Mouse (Mus musculus): Measurements from ENCODE around the gene Oas1c.
A peak's percentile ranks its signal among the peaks of the same experiment; 100 is the strongest.
"Not testable (repeated sequence)": the region's sequence is repeated elsewhere in the genome, so short reads cannot be mapped to it uniquely, and the experiment has no call there.

Oas1c gene

DNA sequence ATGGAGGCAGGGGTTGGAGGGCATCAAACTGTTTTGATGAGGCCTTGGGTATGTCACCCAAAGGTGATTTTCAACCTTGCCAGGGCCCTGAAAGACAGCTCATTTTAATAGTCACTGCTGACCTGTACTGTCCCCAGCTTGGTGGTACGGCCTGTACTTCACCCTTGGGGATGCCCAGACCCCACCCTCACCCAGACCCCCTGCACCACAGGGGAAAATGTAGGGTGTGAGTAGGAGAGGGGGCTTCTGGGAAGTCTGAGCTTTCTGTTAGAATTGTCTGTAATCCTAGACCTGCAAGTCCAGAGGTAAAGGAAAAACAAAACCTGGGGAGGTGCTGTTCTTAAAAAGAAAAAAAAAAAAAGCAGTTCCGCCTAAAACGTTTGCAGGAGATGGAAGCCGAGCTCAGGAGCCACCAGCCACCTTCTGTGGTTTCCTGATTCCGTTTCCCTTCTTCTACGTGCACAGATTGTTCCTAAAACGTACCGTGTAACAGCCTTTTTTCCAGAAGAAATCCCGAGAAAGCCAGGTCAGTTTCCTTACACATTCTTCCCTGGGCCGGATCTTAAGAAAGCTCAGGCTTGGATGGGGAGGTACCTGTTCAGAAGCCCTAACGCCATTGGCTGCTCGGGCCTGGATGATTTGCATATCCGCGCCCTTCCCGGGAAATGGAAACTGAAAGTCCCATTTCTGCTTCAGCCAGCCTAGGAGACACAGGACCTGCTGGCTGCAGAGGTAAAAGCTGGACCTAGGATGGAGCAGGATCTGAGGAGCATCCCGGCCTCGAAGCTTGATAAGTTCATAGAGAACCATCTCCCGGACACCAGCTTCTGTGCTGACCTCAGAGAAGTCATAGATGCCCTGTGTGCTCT, at the start of gene Oas1c:
Gene Oas1c (minus strand): TSS at position 564 of the 869 bp plus-strand sequence.
- peak; percentile 86 for DNase-seq (ENCODE audit: low read depth, low spot score)

DNA sequence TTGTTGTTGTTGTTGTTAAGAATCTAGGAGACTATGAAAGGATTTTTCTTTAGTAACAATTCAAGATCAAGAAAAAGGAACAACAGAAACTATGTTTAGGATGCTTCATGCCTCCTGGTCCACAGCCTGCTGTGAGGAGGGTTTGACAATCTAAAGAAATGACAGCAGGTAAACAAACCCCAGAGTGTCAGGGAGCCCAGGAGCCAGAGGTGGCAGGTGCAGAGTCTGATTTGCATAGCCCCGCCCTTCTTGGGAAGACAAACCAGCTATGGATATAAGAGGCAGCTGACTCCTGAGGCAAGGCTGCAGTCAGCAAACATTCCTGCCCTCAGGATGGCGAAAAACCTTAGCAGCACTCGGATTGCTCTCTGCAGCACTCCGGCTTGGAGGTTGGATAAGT, 48.8 kb upstream of the Oas1c start, which contains the start of gene Oas1h:
Gene Oas1h (plus strand): TSS at position 301 of the 400 bp plus-strand sequence.
- no peak for DNase-seq (ENCODE audit: low read depth, low spot score)

DNA sequence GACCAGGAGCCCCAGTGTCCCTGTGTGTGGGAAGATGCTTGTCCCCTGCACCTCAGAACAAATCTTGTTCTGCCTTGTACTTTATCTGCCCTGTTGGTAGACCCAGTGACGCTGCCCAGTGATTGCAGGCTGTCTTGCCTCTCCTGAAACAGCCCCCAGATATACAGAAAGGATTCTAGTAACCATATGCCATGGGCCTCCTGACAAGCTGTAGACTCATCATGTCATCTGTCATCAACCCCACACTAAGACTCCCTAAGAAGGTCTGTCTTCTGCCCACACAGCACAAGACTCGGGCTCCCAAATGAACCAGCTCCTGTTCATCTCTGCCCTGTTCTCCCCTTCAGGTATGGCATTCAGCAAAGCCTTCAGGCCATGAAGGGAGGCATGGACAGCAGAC, 46.9 kb upstream of the Oas1c start:
- DNase-seq (ENCODE audit: low read depth, low spot score) = no peak

DNA sequence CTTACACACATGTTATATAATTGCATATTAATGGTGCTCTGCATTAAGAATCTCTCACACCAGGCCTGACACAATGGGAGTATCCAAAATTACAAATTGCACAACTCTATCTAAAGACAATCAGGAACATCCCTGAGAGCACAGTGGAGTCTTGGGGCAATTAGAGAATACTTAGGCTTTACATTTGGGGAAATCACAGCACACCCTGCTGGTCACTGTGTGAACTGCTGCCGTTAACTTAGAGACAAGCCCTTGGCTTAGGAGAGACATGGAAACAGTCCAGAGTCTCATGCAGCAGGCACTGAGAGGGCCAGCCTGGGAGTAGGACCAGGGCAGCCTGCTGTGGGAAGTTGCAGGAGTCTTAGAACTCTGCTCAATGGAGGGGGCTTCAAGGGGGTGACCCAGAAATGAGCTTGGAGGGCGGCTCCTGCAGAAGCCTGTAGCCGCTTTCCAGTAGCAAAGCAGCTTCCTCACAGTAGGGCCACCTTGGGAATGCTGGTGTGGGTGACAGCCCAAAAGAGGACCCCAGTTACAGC, 37.4 kb upstream of the Oas1c start:
- peak; percentile 20 for DNase-seq (ENCODE audit: low read depth, low spot score)

DNA sequence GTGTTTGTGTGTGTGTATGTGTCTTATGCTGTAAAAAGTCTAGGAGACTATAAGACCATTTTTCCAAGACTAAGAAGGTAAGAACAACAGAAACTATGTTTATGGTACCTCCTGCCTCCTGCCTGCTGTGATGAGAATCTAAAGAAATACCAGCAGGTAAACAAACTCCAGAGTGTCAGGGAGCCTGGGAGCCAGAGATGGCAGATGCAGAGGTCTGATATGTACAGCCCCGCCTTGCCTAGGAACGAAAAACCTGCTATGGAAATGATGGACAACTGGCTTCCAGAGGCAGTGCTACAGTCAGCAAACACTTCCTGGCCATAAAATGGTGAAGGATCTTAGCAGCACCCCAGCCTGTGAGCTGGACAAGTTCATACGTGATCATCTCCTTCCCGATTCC, 34.8 kb upstream of the Oas1c start, which contains the start of gene Oas1f:
Gene Oas1f (plus strand): TSS at position 301 of the 400 bp plus-strand sequence.
- DNase-seq (ENCODE audit: low read depth, low spot score) = no peak

DNA sequence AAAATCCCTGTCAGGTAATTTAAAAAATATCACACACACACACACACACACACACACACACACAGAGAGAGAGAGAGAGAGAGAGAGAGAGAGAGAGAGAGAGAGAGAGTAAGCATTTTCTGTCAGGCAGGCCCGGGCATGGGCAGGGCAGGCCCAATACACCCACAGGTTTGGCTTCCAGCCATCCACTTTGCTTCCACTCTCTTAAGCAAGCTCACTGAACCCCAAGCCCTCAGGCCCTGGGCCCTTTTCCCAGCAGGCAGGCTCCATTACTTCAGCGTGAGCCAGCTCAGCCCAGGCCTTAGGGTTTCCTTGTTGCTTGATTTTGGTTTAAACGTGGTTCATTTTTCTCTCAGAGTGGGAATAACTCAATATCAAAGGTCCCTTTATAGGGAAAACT, 32.4 kb upstream of the Oas1c start:
- no peak for DNase-seq (ENCODE audit: low read depth, low spot score)

DNA sequence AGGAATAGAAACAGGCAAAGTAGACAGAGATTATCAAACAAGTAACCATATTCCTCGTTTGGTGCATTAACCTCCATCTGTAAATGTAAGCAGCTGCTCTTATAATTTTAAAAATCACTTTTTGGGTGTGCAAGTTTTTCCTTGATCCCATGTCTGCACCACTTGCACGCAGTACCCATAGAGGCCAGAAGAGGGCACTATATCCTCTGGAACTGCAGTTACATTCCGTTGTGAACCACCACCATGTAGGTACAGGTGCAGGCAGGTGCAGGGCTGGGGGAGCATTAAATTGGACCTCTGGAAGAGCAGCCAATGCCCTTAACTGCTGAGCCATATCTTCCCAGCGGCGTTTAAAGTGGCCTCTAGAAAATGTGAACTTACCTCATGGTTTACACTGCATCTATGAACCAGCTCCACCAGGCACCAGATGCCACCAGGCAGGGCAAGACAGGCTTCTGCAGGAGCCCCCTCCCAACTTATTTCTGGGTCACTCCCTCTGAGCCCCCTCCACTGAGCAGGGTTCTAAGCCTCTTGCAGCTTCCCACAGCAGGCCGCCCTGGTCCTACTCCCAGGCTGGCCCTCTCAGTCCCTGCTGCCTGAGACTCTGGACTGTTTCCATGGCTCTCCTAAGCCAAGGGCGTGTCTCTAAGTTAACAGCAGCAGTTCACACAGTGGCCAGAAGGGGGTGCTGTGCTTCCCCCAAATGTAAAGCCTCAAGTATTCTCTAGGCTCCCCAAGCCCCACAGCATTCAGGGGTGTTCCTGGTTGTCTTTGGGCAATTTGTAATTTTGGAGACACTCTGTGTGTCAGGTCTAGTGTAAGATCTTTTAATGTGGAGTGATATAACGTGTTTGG, 24.6 kb upstream of the Oas1c start:
- peak; percentile 48 for DNase-seq (ENCODE audit: low read depth, low spot score)

DNA sequence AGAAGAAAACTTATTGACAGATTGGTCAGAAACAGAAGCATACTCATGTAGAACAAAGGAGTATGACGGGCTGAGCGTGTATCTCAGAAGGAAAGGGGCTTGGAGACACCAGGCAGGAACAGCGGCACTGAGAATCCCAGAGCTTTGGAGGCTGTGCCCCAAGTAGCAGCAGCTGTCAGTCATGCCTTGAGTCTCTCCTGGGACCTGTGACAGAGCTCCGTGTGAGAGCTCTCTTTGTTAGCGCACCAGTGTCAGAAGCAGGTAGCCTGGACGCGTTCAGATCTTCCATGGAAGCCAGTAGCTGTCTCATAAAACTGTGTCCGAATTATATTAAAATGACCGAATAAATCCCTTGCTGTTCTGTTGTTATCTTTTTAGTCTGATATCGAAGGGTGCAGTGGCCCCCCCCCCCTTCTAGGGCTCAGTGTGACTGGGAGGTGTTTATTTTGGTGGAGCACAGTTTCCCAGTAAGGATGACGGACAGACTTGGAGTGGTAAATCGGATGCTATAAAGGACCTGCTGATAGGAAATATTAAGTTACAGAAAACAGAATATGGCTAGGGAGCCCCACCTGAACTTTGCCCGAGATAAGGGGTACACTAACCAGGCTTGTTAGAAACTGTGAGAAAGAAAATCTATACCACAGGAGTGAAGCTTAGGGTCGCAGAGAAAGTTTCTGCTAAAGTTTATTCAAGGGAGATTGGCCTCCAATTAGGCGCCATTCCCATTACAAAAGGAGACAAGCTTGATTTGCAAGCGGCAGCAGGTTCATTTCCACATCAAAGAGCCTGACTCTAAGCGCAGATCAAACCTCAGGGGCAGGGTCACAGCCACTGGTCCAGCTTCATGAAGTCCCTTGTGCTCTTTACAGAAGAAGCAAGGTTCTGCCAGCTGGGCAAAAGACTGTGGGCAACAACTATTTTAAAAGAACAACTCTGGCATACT, 21.3 kb upstream of the Oas1c start:
- no peak for DNase-seq (ENCODE audit: low read depth, low spot score)

DNA sequence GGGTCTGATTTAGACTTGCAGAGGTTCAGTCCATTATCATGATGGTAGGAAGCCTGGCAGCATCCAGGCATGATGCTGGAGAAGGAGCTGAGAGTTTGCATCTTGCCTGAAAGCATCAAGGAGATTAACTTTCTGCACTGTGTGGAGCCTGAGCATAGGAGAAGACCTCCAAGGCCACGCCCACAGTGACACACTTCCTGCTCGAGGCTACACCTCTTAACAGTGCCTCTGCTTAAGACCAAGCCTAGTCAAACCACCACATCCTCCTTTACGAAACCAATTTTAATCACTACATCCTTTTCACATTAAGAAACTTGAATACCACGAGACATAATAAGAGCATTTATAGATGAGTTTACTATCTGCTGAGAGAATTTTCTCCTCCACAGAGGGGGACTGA, 18.7 kb upstream of the Oas1c start:
- DNase-seq (ENCODE audit: low read depth, low spot score) = no peak

DNA sequence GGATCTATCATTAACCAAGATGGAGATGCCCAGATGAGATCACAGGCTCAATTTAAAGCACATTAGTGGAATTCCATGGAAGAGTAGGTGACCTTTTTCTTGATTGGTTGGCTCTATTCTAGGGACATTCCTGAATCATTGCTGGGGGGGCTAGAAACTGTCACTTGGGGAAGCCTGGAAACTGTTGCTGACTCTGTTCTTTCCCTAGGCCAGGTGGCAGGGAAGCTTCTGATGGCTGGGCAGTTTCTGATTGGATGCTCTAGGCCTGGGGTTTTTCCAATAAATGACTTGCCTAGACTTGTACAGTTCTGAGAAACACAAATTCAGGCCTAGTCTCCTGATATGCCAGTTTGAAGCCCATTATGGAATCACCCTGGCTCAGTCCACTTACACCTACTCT, 6.7 kb upstream of the Oas1c start:
- DNase-seq (ENCODE audit: low read depth, low spot score) = no peak

DNA sequence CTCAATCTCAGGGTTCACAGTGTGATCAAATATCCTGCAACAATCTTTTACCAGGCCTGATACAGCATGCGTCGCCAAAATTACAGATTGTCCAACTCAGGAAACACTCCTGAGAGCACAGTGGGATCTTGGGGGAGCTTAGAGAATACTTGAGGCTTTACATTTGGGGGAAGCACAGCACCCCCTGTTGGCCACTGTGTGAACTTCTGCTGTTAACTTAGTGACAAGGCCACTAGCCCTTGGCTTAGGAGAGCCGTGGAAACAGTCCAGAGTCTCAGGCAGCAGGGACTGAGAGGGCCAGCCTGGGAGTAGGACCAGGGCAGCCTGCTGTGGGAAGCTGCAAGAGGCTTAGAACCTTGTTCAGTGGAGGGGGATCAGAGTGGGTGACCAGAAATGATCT, 3.6 kb upstream of the Oas1c start:
- peak; percentile 14 for DNase-seq (ENCODE audit: low read depth, low spot score)

DNA sequence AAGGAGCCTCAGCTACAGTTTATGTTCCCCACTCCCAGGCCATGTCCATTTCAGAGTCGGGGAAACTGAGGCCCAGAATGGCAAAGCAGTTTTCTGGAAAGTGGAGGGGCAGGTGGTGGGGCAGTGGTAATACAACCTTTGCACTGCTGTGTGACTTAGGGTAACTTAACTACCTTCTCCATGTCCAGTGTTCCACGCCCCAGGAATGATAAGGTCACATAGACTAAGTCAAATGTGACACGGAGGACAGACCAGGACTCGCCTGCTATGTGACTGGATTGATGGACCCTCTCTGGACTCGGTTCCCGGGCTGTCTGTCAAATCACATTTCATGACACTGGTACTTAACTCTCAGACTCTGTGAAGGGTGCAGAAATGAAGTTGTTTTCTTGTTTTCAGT, 709 bp upstream of the Oas1c start:
- DNase-seq (ENCODE audit: low read depth, low spot score) = no peak

DNA sequence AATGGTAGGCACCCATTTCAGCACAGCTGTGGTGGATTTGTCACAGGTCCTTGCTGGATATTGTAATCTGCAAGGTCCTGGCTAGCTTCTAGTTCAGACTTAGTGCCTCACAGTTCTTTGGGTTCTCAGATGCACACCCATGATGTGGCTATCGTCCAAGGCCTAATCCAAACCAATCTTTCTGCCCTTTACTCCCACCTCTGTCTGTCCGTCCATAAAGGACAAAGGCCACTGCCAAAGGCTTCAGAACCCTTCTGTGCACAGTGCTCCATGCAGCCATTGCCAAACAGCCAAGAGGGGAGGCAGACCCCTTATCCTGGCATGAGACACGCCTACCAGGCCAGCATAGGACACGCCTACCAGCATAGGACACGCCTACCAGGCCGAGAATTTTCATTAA, 3.1 kb downstream of the Oas1c start:
- no peak for DNase-seq (ENCODE audit: low read depth, low spot score)

DNA sequence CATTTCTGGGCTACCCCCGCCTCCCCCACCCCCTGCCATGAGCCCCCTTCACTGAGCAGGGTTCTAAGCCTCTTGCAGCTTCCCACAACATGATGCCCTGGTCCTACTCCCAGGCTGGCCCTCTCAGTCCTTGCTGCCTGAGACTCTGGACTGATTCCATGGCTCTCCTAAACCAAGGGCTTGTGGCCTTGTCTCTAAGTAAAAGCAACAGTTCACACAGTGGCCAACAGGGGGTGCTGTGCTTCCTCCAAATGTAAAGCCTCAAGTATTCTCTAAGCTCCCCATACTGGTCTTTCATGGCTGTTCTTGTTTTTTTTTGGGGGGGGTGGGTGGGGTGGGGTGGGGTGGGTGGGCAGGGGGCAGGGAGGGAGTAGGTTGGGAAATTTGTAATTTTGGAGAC, 5.9 kb downstream of the Oas1c start:
- DNase-seq (ENCODE audit: low read depth, low spot score) = peak; percentile 64

DNA sequence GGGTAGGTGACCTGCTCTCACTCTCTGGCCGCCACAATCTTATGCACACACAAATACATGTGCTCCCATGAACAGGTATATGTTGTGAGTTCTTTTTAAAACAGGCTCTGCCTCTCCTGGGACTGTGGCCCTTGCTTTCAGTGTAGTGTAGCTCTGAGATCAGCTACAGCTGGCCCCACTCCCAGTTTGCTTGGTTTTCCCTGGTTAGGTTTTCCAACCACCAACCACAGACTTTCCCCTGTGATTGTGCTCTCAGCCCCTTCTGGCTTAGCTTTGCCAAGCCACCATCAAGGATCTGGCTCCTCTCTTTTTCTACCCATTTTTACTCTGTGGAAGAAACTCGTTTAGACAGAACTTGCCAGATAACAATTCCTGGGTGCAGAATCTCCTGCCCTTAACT, 8.7 kb downstream of the Oas1c start:
- DNase-seq (ENCODE audit: low read depth, low spot score) = no peak

DNA sequence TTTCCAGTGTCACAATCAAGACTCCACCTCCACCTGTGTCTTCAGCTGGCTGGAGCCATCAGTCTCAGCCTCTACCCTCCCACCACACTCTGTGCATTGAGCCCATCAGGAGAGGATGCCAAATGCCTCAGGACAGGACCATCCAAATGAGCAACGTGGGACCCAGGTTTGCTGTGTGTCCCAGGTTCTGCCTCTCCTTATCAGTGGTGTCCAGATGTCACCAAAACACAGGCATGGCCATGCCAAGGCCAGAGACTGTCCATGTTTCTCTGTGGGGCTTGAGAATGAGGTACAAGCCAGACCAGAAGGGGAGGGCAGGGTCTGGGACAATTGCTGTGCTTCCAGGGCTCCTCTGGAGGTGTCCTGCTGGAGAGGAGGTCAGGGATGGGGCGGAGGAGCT, 13.4 kb downstream of the Oas1c start:
- DNase-seq (ENCODE audit: low read depth, low spot score) = not testable (repeated sequence)

DNA sequence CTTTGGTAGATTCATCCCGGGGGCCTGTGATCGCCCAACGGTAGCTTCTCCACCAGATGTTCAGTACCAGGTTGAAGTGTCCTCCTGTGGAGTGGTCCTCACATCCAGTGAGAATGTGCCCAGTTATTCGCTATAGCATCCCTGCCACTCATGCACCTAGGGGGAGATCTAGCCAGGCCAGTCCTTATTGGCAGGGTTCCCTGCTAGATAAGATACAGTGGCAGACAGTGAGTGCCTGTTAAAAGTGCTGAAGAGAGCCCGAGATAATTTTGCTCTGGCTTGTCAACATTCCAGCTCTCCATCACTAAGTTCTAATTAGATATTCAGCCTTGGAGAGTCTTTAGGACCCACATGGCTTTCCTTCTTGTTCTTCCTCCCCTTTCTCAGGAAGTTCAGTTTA, 14.2 kb downstream of the Oas1c start:
- not testable (repeated sequence) for DNase-seq (ENCODE audit: low read depth, low spot score)

DNA sequence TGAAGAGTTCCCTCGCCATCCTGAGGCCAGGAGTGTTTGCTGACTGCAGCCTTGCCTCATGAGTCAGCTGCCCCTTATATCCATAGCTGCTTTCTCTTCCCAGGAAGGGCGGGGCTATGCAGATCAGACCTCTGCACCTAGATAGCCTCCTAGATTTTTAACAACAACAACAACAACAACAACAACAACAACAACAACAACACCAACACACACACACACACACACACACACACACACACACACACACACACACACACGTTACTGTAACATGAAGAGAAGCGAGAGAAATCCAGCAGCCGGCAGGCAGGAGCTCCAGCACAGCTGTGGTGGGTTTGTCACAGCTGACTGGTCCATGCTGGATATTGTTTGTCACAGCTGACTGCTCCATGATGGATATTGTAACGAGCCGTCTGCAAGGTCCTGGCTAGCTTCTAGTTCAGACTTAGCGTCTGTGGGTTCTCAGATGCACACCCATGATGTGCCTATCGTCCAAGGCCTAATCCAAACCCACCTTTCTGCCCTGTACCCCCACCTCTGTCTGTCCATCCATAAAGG, 16.8 kb downstream of the Oas1c start, which contains the start of gene Oas1e:
Gene Oas1e (minus strand): TSS at position 51 of the 555 bp plus-strand sequence.
- not testable (repeated sequence) for DNase-seq (ENCODE audit: low read depth, low spot score)

DNA sequence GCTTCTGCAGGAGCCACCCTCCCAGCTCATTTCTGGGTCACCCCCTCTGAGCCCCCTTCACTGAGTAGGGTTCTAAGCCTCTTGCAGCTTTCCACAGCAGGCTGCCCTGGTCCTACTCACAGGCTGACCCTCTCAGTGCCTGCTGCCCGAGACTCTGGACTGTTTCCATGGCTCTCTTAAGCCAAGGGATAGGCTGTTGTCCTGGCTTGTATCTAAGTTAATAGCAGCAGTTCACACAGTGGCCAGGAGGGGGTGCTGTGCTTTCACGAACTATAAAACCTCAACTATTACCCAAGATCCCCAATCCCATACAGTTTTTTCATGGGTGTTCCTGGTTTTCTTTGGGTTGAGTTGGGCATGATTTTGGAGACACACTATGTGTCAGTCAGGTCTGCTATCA, 19.3 kb downstream of the Oas1c start:
- DNase-seq (ENCODE audit: low read depth, low spot score) = peak; percentile 35

DNA sequence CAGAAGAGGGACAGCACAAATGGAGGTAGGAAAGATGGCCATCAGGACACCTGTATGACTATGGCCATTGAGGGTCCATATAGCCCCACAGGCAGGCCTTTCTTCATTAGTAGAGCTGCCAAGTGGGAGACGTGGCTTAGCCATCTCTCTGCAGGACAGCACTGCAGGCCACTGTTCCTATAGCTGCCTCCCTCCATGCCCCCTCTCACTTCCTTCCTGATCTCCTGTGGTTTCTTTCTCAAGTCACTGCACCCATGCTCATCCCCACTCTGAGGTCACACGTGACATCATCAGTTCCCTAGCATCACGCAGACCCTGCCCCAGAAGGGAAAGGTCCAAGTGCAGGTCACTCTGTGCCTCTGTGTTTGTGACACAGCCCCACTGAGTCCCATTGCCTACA, 25.3 kb downstream of the Oas1c start:
- no peak for DNase-seq (ENCODE audit: low read depth, low spot score)

DNA sequence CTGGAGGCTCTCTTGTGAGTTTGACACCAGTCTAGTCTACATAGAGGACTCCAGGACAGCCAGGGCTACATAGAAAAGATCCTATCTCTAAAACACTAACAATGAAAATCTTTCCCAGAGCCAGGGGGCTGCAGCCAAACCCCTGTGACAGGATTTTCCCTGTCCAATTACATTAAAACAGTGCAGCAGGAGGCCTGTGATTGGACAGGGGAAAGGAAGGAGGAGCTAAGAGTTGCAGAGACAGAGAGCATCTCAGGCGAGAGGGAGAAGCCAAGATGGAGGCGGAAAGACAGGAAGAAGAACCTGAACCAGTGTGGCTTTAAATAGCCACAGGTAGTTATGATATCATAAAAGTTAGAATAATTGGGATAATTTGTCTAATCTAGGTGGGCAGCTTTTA, 29.9 kb downstream of the Oas1c start:
- no peak for DNase-seq (ENCODE audit: low read depth, low spot score)

Measured in forelimb bud, embryonic 11.5 days (tissue).